Mouse (Mus musculus) urinary bladder, postnatal 0 days (tissue): ENCODE data around the gene Ormdl2. TPM values are rescaled to one million over a fixed set of nuclear protein-coding genes. Genes with fewer than 3 reads are reported as not detected.

ENCODE experiments used
- polyA plus RNA-seq: library from polyadenylated mRNA; unstranded; fragments of >200 nt; fragmentation: Nextera tagmentation; extraction: Ambion mirVana; gene quantifications from 2 replicates; pipeline ENCODE4 v1.2.1, GENCODE M21; 2015

Ormdl2 gene
- polyA plus RNA-seq: 37.7 and 42.1 TPM in 2 replicates

GRCm38 (mm10) chr10:128821358-128822056 is at the start of gene Ormdl2:
Gene Ormdl2 (minus strand): TSS chr10:128821645.

GRCm38 (mm10) chr10:128817033-128817432 is 4.4 kb downstream of the Ormdl2 start, which contains the start of gene Sarnp:
Gene Sarnp (plus strand): TSS chr10:128817333.

DNA sequence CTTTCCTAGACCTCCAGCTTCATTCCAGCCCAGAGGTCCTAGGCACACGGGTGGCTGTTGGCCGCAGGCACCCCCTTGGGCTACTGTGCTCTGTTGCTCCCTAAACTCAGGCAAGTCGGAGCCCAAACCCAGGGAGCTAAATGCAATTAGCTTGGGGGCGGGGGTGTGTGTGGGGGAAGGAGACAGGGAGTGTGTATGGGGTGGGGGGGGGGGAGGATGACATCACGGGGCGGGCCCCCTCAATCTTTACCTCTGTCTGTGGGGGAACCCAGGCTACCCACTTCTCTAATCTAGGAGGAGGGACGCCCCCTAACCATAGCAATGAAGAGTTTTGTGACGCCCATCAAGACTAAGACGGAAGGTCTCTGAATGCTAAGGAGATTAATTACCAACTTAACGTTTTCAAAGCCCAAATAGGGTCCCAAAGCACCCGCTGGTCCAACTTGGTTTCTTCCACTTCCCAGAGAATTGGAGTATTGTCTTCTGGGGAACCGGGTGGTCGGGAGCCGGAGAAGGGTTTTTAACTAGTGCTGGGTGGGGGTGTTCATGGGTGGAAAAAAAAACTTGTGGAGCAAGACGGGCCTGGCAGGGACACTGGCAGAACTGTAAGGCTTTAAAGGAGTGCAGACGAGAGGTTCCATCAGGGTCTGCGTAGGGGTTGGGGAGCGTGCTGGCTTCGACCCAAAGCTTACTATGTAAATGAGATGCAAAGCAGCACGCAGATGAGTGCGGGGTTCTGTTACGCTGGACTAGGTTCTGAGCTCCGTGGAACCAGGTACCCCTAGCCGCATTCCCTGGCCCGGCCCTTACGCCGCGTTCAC is 17.0 kb downstream of the Ormdl2 start, which contains the start of gene Tmem198b:
Gene Tmem198b, minus strand, starts transcription at position 100 of the 821 bp plus-strand sequence.

DNA sequence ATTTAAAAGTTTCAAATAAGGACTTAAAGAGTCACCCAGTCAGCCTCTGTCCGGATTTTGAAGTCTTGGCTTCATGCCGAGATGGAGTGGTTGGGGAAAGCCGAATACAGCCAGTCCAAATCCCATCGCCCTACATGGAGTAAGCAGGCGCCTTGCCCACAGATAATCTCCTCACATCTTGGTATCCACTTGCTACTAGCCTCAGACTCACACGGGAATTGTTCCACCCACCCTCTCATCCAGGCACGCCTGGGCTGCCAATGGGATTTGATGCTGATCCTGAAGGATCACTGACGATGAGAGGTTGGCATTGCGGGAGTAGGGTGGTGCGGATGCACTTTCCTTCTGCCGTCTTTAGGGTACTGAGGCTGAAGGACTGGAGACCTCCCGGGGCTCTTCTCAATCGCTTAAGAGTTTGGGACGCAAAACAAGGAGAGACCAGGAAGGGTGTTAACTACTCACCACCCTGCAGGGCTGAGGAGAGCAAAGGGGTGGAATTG is 17.6 kb downstream of the Ormdl2 start, which contains the start of gene Dnajc14:
Gene Dnajc14, plus strand, starts transcription at position 292 of the 500 bp plus-strand sequence.

GRCm38 (mm10) chr10:128790398-128791124 is 30.9 kb downstream of the Ormdl2 start, which contains the start of gene Mmp19:
Gene Mmp19 (plus strand): TSS chr10:128790910.

Other genes starting within 250 kb of the Ormdl2 start
- gene Erbb3, start 232.0 kb downstream of the Ormdl2 start, polyA plus RNA-seq: 6.5 and 7.6 TPM in 2 replicates
- gene Rps26, start 194.9 kb downstream of the Ormdl2 start, polyA plus RNA-seq: 632 and 654 TPM in 2 replicates
- 1.4 and 2.5 TPM in 2 replicates for gene Ikzf4, start 175.7 kb downstream of the Ormdl2 start, polyA plus RNA-seq
- gene Suox, start 147.6 kb downstream of the Ormdl2 start, polyA plus RNA-seq: 17.7 and 18.5 TPM in 2 replicates
- gene Rab5b, start 125.4 kb downstream of the Ormdl2 start, polyA plus RNA-seq: 64.6 and 72.6 TPM in 2 replicates
- gene Pmel, start 117.5 kb downstream of the Ormdl2 start, polyA plus RNA-seq: 1.1 and 1.2 TPM in 2 replicates
- 29.6 and 35.8 TPM in 2 replicates for gene Cdk2, start 116.6 kb downstream of the Ormdl2 start, polyA plus RNA-seq
- 18.1 and 19.7 TPM in 2 replicates for gene Dgka, start 76.8 kb downstream of the Ormdl2 start, polyA plus RNA-seq
- gene Pym1, start 73.8 kb downstream of the Ormdl2 start, polyA plus RNA-seq: 21.9 and 23.7 TPM in 2 replicates
- gene Mmp19, start 30.7 kb downstream of the Ormdl2 start, polyA plus RNA-seq: 7.8 and 14.0 TPM in 2 replicates
- gene Dnajc14, start 17.6 kb downstream of the Ormdl2 start, polyA plus RNA-seq: 33.3 and 38.3 TPM in 2 replicates
- gene Tmem198b, start 17.3 kb downstream of the Ormdl2 start, polyA plus RNA-seq: 35.6 and 38.5 TPM in 2 replicates
- gene Sarnp, start 4.3 kb downstream of the Ormdl2 start, polyA plus RNA-seq: 96.8 and 120 TPM in 2 replicates
- gene Gdf11, start 70.1 kb upstream of the Ormdl2 start, polyA plus RNA-seq: 1.6 and 1.7 TPM in 2 replicates
- 982 and 1,003 TPM in 2 replicates for gene Cd63, start 79.3 kb upstream of the Ormdl2 start, polyA plus RNA-seq
- gene Rdh5, start 101.2 kb upstream of the Ormdl2 start, polyA plus RNA-seq: 12.6 and 16.5 TPM in 2 replicates
- gene Bloc1s1, start 102.4 kb upstream of the Ormdl2 start, polyA plus RNA-seq: 308 and 318 TPM in 2 replicates
- gene Itga7, start 112.2 kb upstream of the Ormdl2 start, polyA plus RNA-seq: 28.2 and 36.5 TPM in 2 replicates
- 0.34 and 0.73 TPM in 2 replicates for gene Mettl7b, start 139.3 kb upstream of the Ormdl2 start, polyA plus RNA-seq
- gene Olfr9, start 167.8 kb upstream of the Ormdl2 start, polyA plus RNA-seq: not detected in 2 replicates
- not detected in 2 replicates for gene Olfr763, start 189.1 kb upstream of the Ormdl2 start, polyA plus RNA-seq
- gene Olfr764-ps1, start 218.3 kb upstream of the Ormdl2 start, polyA plus RNA-seq: not detected in 2 replicates
- gene Olfr765, start 228.4 kb upstream of the Ormdl2 start, polyA plus RNA-seq: not detected in 2 replicates
- not detected in 2 replicates for gene Olfr766-ps1, start 247.3 kb upstream of the Ormdl2 start, polyA plus RNA-seq